Mouse (Mus musculus) liver, postnatal 0 days (tissue): ENCODE results near the gene Ttll8.

ENCODE experiments used
- CTCF ChIP-seq: sonication (generic); IDR thresholded peaks from 2 replicates; pipeline ENCODE4 v1.5.1; 2016; ENCODE audit warnings: antibody characterized with exemption, low read depth
- EP300 ChIP-seq: IDR thresholded peaks from 2 replicates; pipeline ENCODE4 v1.6.1; 2016; ENCODE audit warnings: antibody characterized with exemption, low read depth, mild to moderate bottlenecking

DNA sequence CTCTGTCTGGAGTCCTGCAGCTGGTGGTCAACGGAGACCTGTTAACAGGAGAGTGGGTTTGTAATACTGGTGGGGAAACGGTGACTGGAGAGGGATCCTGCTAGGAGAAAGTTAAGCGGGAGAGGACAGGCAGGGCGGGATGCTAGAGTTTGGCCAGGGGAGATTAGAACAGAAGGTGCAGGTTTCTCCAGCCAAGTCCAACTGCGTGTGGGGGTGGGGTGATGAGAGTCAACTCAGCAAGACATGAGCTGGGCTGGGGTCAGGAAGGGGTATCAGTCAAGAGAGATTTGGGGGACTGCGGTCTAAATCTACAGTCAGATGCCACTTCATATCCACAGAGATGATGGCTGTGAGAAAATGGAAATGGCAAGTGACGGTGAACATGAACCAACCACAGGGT, 109.3 kb downstream of the Ttll8 start:
- TF ChIP-seq EP300: no peak
- no peak for TF ChIP-seq CTCF
